Mouse (Mus musculus) CH12F3 (cell line): Measurements from ENCODE around the gene Elobl.

Experiments
- in situ Hi-C: fragments of 300-500 bp; cut with MboI; formaldehyde crosslinking; loops from 2 replicates; pipeline ENCODE4 v1.14.3; 2020; ENCODE audit warnings: low sequenced_read_pairs

Gene Elobl

GRCm38 (mm10) chr11:88993186-88993585, 26.5 kb upstream of the Elobl start:
- in situ Hi-C loops, result no loop called here

- in situ Hi-C loops, result loop anchor here (10.0 kb wide), 1 partner anchor 45 kb away; no protein-coding TSS in a partner anchor
Measured at GRCm38 (mm10) chr11:88989530-88989929, 22.8 kb upstream of the Elobl start.

- in situ Hi-C loops, result loop anchor here (10.0 kb wide), 1 partner anchor 46 kb away; no protein-coding TSS in a partner anchor
Measured at GRCm38 (mm10) chr11:88988956-88989355, 22.2 kb upstream of the Elobl start.

GRCm38 (mm10) chr11:88986616-88987015, 19.9 kb upstream of the Elobl start:
- in situ Hi-C loops, result loop anchor here (10.0 kb wide), 1 partner anchor 48 kb away; no protein-coding TSS in a partner anchor

- in situ Hi-C loops, result loop anchor here (10.0 kb wide), 1 partner anchor 53 kb away; no protein-coding TSS in a partner anchor
Measured at GRCm38 (mm10) chr11:88981337-88981736, 14.6 kb upstream of the Elobl start.

GRCm38 (mm10) chr11:88977188-88977587, 10.5 kb upstream of the Elobl start:
- in situ Hi-C loops, result no loop called here

- in situ Hi-C loops, result no loop called here
Measured at GRCm38 (mm10) chr11:88976320-88976719, 9.6 kb upstream of the Elobl start.

- in situ Hi-C loops, result no loop called here
Measured at GRCm38 (mm10) chr11:88973776-88974701, 7.3 kb upstream of the Elobl start.

GRCm38 (mm10) chr11:88970202-88970732, 3.5 kb upstream of the Elobl start, which contains the start of gene Coil:
Coil (plus strand) TSS chr11:88970252.
- in situ Hi-C loops, result no loop called here

- in situ Hi-C loops, result no loop called here
Measured at GRCm38 (mm10) chr11:88958851-88959250, 7.9 kb downstream of the Elobl start.

- in situ Hi-C loops, result no loop called here
Measured at GRCm38 (mm10) chr11:88955217-88955969, 11.3 kb downstream of the Elobl start, which contains the start of gene Scpep1. Scpep1 (minus strand) TSS chr11:88955465.

- in situ Hi-C loops, result no loop called here
Measured at GRCm38 (mm10) chr11:88954803-88955202, 11.9 kb downstream of the Elobl start.

GRCm38 (mm10) chr11:88953582-88953981, 13.1 kb downstream of the Elobl start:
- in situ Hi-C loops, result no loop called here

GRCm38 (mm10) chr11:88952117-88952516, 14.6 kb downstream of the Elobl start:
- in situ Hi-C loops, result no loop called here

GRCm38 (mm10) chr11:88951576-88951975, 15.2 kb downstream of the Elobl start:
- in situ Hi-C loops, result no loop called here

- in situ Hi-C loops, result no loop called here
Measured at GRCm38 (mm10) chr11:88950640-88951250, 16.0 kb downstream of the Elobl start.

- in situ Hi-C loops, result no loop called here
Measured at GRCm38 (mm10) chr11:88949802-88950639, 16.7 kb downstream of the Elobl start.

- in situ Hi-C loops, result no loop called here
Measured at GRCm38 (mm10) chr11:88948896-88949295, 17.8 kb downstream of the Elobl start.

- in situ Hi-C loops, result no loop called here
Measured at GRCm38 (mm10) chr11:88945971-88946585, 20.7 kb downstream of the Elobl start.
